Mouse (Mus musculus) midbrain, embryonic 10.5 days (tissue): Measurements from ENCODE around the gene Atp2c2. TPM values are rescaled to one million over a fixed set of nuclear protein-coding genes. Genes with fewer than 3 reads are reported as not detected.

Experiments used
- DNase-seq: peaks from one replicate; pipeline ENCODE4 v3.0.0-alpha.2; 2017; ENCODE audit warnings: low spot score
- H3K27ac ChIP-seq: fragments of 300-500 bp; sonication (generic); replicated peaks from 2 replicates; pipeline ENCODE4 v1.5.1; 2016; ENCODE audit warnings: mild to moderate bottlenecking
- H3K27me3 ChIP-seq: fragments of 300-500 bp; sonication (generic); 2 replicates; pipeline ENCODE4 v1.6.1; 2016; ENCODE audit warnings: low read depth, mild to moderate bottlenecking; ENCODE audit not compliant: poor library complexity, severe bottlenecking
- H3K36me3 ChIP-seq: fragments of 300-500 bp; sonication (generic); 2 replicates; pipeline ENCODE4 v1.6.1; 2016; ENCODE audit warnings: mild to moderate bottlenecking, moderate library complexity
- H3K4me1 ChIP-seq: fragments of 300-500 bp; sonication (generic); 2 replicates; pipeline ENCODE4 v1.6.1; 2016
- H3K4me3 ChIP-seq: fragments of 300-500 bp; sonication (generic); 2 replicates; pipeline ENCODE4 v1.5.1; 2016; ENCODE audit warnings: mild to moderate bottlenecking, moderate library complexity
- H3K9me3 ChIP-seq: fragments of 300-500 bp; sonication (generic); replicated peaks from 2 replicates; pipeline ENCODE4 v1.6.1; 2016; ENCODE audit warnings: mild to moderate bottlenecking
- WGBS: fragments of 180-500 bp; shearing (Covaris S2); methylation state at CpG from one replicate; pipeline ENCODE4 v1.1.7; 2016; 5-methylcytosine and 5-hydroxymethylcytosine counted together
- polyA plus RNA-seq: library from polyadenylated mRNA; unstranded; fragments of >200 nt; fragmentation: Nextera tagmentation; extraction: Ambion mirVana; gene quantifications from 2 replicates; pipeline ENCODE4 v1.2.1, GENCODE M21; 2016

The Atp2c2 gene
- polyA plus RNA-seq, 1 experiment from 2014 or later = 1.6 TPM

DNA sequence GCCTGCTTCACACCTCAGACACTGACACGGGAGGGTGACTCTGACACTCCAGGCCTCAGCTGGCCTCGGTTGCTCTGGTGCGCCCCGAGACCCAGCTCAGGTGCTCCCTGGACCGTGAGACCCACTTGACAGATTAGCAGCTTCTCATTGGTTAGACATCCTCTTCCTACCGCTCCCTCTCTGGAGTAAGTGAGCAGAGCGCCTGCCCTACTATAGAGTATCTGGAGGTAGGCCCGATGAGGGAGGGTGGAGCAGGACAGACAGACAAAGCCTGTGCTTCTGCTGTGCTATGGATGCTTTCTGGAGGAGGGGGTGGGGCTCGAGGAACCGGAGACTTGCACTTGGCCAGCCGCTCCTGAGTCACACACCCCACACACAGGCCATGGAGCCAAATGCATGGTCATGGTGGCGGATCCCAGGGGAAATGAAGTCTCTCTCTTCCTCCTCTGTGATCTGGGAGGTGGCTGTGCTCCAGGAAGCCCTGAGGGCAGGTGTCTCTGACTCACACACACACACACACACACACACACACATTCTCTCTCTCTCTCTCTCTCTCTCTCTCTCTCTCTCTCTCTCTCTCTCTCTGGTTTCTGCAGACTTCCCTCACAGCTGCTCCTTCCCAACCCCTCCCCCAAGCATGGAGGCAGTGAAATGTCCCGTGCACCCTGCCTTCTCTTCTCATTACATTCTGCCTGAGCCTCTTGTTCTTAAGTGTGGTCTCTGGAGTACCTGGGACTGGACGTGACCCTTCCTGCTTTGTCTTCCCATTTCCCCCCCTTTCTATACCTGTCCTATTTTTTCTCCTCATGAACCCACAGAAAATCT, 9.3 kb downstream of the Atp2c2 start:
- H3K27me3 ChIP-seq = 0 out of 2 replicates have a peak, but pooled peaks cover 3% of the 10 kb centered on the region
- DNase-seq = no peak
- peaks cover 9% of the 10 kb centered on the region; the same call in 1 of the 2 replicates for H3K4me1 ChIP-seq
- no peak overlapping the region for H3K4me3 ChIP-seq
- H3K27ac ChIP-seq = peak overlapping the region; percentile 30; the same call in 1 of the 2 replicates
- 74% methylated on average over 14 of the region's 14 CpGs for WGBS
- H3K36me3 ChIP-seq = no peaks in the 10 kb centered on the region
- no peaks in the 10 kb centered on the region for H3K9me3 ChIP-seq

GRCm38 (mm10) chr8:119709703-119710093, 9.9 kb downstream of the Atp2c2 start:
- WGBS = 87% methylated on average over 11 of the region's 11 CpGs
- H3K4me1 ChIP-seq = peaks cover 9% of the 10 kb centered on the region; the same call in 1 of the 2 replicates
- no peak overlapping the region for H3K4me3 ChIP-seq
- H3K36me3 ChIP-seq = no peaks in the 10 kb centered on the region
- no peak for DNase-seq
- H3K27ac ChIP-seq = no peak overlapping the region
- H3K9me3 ChIP-seq = no peaks in the 10 kb centered on the region
- 0 out of 2 replicates have a peak, but pooled peaks cover 3% of the 10 kb centered on the region for H3K27me3 ChIP-seq

DNA sequence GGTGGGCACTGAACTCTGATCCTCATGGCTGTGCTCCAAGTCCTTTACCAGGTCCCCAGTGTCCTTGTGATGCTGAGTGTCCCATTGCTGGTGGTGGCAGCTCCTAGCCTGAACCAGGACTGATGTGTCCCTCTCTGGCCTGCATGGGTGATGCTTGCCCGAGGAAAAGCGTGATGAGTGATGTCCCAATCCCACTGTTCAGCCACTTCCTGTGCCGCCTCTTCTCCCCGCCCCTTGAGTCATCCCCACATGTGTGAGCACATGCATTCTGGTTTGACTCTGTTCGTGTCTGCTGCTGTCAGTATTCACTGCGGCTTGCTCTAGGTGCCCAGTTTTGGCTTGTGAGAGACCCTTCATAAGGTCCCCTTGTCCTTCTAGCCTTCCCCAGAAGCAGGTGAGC, 12.4 kb downstream of the Atp2c2 start:
- Histone ChIP-seq H3K9me3 (no peaks in the 10 kb centered on the region), H3K27ac (no peak overlapping the region), H3K4me3 (no peak overlapping the region), H3K27me3 (peaks cover 7% of the 10 kb centered on the region; the same call in 1 of the 2 replicates), H3K36me3 (no peaks in the 10 kb centered on the region), H3K4me1 (peaks cover 29% of the 10 kb centered on the region)
- WGBS = 82% methylated on average over 6 of the region's 6 CpGs
- DNase-seq = no peak

DNA sequence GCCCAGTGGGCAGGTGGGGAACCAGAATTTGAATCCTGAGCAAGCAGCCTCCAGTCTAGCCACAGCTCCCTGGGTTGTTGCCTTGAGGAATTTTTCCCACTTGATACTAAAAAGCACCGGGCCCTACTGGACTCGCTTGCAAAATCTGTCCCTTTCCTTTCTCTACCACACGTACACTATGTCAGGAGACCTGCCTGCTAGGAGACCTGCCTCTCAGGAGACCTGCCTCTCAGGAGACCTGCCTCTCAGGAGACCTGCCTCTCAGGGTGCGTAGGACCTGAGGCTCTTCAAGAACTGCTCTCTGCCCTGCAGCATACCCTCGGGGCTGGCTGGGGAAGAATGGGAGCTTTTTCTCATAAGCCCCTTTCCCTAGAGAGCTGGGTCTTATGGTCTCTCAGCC, 13.6 kb downstream of the Atp2c2 start:
- Histone ChIP-seq H3K27me3 (peaks cover 7% of the 10 kb centered on the region; the same call in 1 of the 2 replicates), H3K4me3 (no peak overlapping the region), H3K36me3 (no peaks in the 10 kb centered on the region), H3K4me1 (peaks cover 31% of the 10 kb centered on the region), H3K27ac (peak overlapping the region; percentile 2; the same call in 1 of the 2 replicates), H3K9me3 (no peaks in the 10 kb centered on the region)
- WGBS = 82% methylated on average over 5 of the region's 5 CpGs
- no peak for DNase-seq

DNA sequence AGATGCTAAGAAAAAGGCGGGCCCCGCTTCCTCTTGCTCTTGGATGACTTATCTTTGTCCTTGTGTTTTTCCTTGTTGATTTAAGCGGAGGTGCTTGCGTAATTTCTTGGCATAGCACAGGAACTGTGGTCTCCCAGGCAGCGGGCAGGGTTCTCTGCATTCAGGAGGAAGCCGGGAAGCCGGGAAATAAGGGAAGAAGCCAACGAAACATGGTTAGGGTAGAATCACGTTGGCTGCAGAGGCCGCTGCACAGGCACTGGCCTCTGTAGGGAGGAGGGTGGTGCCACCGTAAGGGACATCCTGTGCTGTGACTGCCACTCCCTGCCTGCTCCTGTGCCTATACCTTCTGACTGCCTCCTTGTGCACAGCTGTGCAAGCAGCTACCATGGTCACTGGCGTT, 15.4 kb downstream of the Atp2c2 start:
- 79% methylated on average over 12 of the region's 12 CpGs for WGBS
- no peak overlapping the region for H3K4me3 ChIP-seq

DNA sequence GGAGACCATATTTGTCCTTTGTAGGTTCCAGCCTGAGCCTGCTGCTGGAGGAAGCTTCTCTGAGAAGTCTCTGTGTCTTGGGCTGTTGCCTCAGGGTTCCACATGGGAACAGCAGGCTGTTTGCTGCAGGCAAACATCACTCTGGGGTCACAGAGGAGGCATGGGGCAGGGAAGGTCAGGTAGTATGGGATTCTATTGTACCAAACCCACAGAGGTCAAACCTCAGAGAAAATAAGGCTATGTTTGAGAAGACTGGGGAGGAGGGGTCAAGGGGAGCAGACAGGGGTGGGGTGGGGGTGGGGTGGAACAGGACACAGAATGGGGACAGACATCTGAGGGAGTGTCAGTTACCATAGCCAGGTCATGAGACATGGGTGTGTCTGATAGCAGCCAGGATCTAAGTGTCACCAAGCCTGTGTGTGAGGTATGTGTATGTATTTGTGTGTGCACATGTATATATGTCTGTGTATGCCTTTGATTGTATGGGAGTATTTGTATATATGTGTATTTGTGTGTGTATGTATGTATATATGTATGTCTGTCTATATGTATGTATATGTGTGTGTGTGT, 17.0 kb downstream of the Atp2c2 start:
- H3K9me3 ChIP-seq = no peaks in the 10 kb centered on the region
- no peaks in the 10 kb centered on the region for H3K36me3 ChIP-seq
- DNase-seq = no peak
- H3K27ac ChIP-seq = 0 out of 2 replicates have a peak overlapping the region, but pooled peaks have one; percentile 30
- H3K27me3 ChIP-seq = peaks cover 7% of the 10 kb centered on the region; the same call in 1 of the 2 replicates
- H3K4me3 ChIP-seq = no peak overlapping the region
- peaks cover 31% of the 10 kb centered on the region for H3K4me1 ChIP-seq

More for the DNA sequence above, 15.4 kb downstream of the Atp2c2 start:
- peaks cover 31% of the 10 kb centered on the region for H3K4me1 ChIP-seq
- no peaks in the 10 kb centered on the region for H3K36me3 ChIP-seq
- H3K9me3 ChIP-seq = no peaks in the 10 kb centered on the region
- H3K27ac ChIP-seq = 0 out of 2 replicates have a peak overlapping the region, but pooled peaks have one; percentile 28
- DNase-seq = no peak
- H3K27me3 ChIP-seq = peaks cover 7% of the 10 kb centered on the region; the same call in 1 of the 2 replicates

GRCm38 (mm10) chr8:119717765-119718164, 18.0 kb downstream of the Atp2c2 start:
- WGBS = 59% methylated on average over 9 of the region's 9 CpGs
- Histone ChIP-seq H3K27me3 (peaks cover 7% of the 10 kb centered on the region; the same call in 1 of the 2 replicates), H3K4me1 (peaks cover 31% of the 10 kb centered on the region), H3K4me3 (no peak overlapping the region), H3K36me3 (no peaks in the 10 kb centered on the region), H3K27ac (no peak overlapping the region), H3K9me3 (no peaks in the 10 kb centered on the region)
- peak; percentile 42 for DNase-seq

DNA sequence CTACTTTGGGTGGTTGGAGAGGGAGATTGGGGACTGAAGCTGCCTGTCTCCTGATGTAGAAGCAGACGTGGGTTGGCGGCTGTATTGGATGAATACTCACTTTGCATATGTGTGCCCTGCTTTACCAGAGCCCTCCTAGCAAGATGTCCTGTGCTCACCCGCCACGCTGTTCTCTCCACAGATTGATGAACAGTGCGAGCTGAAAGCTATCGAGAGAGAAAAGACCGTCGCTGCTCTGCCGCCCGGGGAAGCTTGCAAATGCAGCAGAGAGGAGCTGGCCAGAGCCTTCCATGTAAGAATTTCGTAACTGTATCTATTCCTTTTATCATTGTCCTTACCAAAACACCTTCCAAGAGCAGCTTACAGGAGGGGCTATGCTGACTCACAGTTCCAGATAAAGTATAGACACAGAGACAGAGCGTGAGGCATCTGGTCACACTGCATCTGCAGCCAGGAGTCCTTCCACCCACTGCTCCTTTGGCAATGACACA, 19.2 kb downstream of the Atp2c2 start:
- Histone ChIP-seq H3K9me3 (no peaks in the 10 kb centered on the region), H3K36me3 (no peaks in the 10 kb centered on the region), H3K4me1 (peaks cover 22% of the 10 kb centered on the region), H3K4me3 (no peak overlapping the region), H3K27ac (no peak overlapping the region), H3K27me3 (peaks cover 7% of the 10 kb centered on the region; the same call in 1 of the 2 replicates)
- WGBS = 77% methylated on average over 12 of the region's 12 CpGs
- no peak for DNase-seq

DNA sequence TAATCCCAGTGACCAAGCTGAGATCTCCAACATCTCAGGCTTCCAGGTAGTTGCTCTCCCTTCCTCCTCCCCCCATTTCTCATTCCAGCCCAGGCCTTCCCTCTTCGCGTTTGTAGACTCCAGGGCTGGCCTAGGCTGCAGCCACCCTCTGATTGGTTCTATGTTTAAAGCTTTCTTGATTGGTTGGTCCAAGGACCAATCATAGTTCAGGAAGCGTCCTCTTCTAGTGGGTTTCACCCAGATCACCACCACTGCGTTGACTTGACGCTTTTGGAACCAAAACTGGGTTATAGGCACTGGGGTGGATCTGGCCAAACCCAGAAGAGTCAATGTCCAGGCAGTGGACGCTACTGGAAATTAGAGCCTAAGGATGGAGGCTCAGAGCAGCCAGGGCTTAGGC, 22.5 kb downstream of the Atp2c2 start:
- Histone ChIP-seq H3K27me3 (no peaks in the 10 kb centered on the region), H3K4me1 (peaks cover 1% of the 10 kb centered on the region; the same call in 1 of the 2 replicates), H3K9me3 (no peaks in the 10 kb centered on the region), H3K36me3 (no peaks in the 10 kb centered on the region), H3K27ac (no peak overlapping the region), H3K4me3 (no peak overlapping the region)
- WGBS = 52% methylated on average over 6 of the region's 6 CpGs
- no peak for DNase-seq

DNA sequence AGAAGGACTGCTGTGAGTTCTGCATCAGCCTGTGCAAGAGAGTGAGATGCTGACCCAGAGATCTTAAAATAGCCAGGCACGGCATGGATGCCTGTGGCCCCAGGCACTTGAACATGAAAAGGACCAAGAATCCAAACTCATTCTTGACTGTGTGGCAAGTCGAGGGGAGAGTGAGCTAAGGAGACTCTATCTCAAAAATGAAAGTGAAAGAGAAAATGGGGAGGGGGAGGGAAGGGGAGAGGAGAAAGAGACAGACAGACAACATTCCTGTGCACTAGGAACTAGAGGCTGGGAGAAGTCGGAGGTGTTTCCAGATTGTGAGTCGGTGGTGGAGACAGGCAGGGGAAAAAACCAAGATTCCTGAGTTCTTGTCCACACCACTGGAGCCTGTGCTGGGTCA, 23.9 kb downstream of the Atp2c2 start:
- Histone ChIP-seq H3K27me3 (no peaks in the 10 kb centered on the region), H3K4me1 (no peaks in the 10 kb centered on the region), H3K27ac (no peak overlapping the region), H3K4me3 (no peak overlapping the region), H3K9me3 (no peaks in the 10 kb centered on the region), H3K36me3 (no peaks in the 10 kb centered on the region)
- 76% methylated on average over 4 of the region's 4 CpGs for WGBS
- no peak for DNase-seq

DNA sequence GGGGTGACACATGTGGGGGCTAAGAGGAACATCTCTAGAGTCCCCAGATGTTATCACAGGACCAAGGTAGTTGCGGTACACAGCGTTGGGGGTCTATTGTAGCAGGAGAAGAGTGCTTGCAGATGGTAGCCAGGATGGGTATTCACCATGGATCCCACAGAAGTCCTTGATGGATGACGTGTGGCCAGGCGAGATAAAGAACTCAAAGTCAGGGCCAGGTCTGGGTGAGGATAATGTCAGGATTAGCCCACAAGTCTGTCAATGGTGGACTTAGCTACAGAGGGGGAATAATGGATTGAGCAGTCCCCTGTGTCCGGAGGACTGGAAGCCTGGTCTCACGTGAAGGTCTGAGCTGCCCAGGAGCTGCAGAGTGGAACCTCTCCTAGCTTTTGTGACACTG, 24.8 kb downstream of the Atp2c2 start:
- Histone ChIP-seq H3K27me3 (no peaks in the 10 kb centered on the region), H3K27ac (no peak overlapping the region), H3K4me3 (no peak overlapping the region), H3K4me1 (no peaks in the 10 kb centered on the region), H3K9me3 (no peaks in the 10 kb centered on the region), H3K36me3 (no peaks in the 10 kb centered on the region)
- WGBS = 81% methylated on average over 6 of the region's 6 CpGs
- DNase-seq = no peak

DNA sequence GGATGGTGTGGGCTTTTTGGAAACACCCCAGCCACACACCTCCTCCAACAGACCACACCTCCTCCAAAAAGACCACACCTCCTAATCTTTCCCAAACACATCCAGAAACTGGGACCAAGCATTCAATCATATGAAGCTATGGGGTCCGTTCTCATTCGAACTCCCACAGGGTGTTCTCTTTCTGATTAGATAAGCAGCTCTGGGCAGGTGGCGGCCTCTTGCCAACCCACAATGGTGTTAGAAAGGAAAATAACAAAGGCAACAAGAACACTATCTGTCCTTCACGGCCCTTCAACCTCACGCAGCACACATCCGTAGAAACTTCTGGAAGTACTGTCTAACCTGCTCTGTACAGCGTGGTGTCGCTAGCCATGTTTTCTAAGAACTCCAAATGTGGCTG, 27.3 kb downstream of the Atp2c2 start:
- H3K9me3 ChIP-seq = no peaks in the 10 kb centered on the region
- 93% methylated on average over 8 of the region's 8 CpGs for WGBS
- DNase-seq = no peak
- peaks cover 7% of the 10 kb centered on the region for H3K4me1 ChIP-seq
- H3K27me3 ChIP-seq = no peaks in the 10 kb centered on the region
- no peak overlapping the region for H3K27ac ChIP-seq
- no peak overlapping the region for H3K4me3 ChIP-seq
- H3K36me3 ChIP-seq = no peaks in the 10 kb centered on the region
